Mouse (Mus musculus) G1E (cell line): ENCODE results near the gene Ccdc28b.

ENCODE experiments used
- CTCF ChIP-seq: IDR thresholded peaks from 2 replicates; pipeline ENCODE4 v1.5.1; 2012; ENCODE audit warnings: low read depth, low read length, inconsistent platforms, mixed read lengths
- GATA1 ChIP-seq: IDR thresholded peaks from 2 replicates; pipeline ENCODE4 v1.6.1; 2012; ENCODE audit warnings: borderline replicate concordance, low read length, inconsistent platforms, mixed read lengths
- GATA2 ChIP-seq: IDR thresholded peaks from 2 replicates; pipeline ENCODE4 v1.6.1; 2012; ENCODE audit warnings: low read depth, low read length, inconsistent platforms, borderline replicate concordance
- POLR2AphosphoS5 ChIP-seq: IDR thresholded peaks from 2 replicates; pipeline ENCODE4 v1.6.1; 2012; ENCODE audit warnings: low read depth, low read length, inconsistent platforms; ENCODE audit not compliant: insufficient replicate concordance
- TAL1 ChIP-seq: conservative IDR thresholded peaks from 2 replicates; pipeline ENCODE4 v1.6.1; 2012; ENCODE audit warnings: low read depth, low read length, inconsistent platforms, mixed read lengths

GRCm38 (mm10) chr4:129582251-129582650 lies 41.5 kb downstream of the Ccdc28b start:
- TF ChIP-seq CTCF, result no peak
- no peak for TF ChIP-seq GATA1
- TF ChIP-seq GATA2, result no peak
- no peak for TF ChIP-seq TAL1
- no peak for TF ChIP-seq POLR2AphosphoS5
